Mouse (Mus musculus) left cerebral cortex, adult 11 months (tissue): ENCODE data around the gene Tmem156.

Experiments
- DNase-seq: peaks from one replicate; pipeline ENCODE4 v3.0.0; 2022; ENCODE audit warnings: low spot score

The Tmem156 gene

GRCm38 (mm10) chr5:65046442-65047284 lies 45.3 kb downstream of the Tmem156 start:
- DNase-seq = no peak

- no peak for DNase-seq
Measured at GRCm38 (mm10) chr5:65045642-65046370, 46.1 kb downstream of the Tmem156 start.

- DNase-seq = no peak
Measured at GRCm38 (mm10) chr5:65043407-65043895, 48.5 kb downstream of the Tmem156 start.

- no peak for DNase-seq
Measured at GRCm38 (mm10) chr5:65040463-65040862, 51.5 kb downstream of the Tmem156 start.

GRCm38 (mm10) chr5:65038811-65039571 lies 52.9 kb downstream of the Tmem156 start:
- no peak for DNase-seq

GRCm38 (mm10) chr5:65038305-65038704 lies 53.6 kb downstream of the Tmem156 start:
- no peak for DNase-seq

- DNase-seq = no peak
Measured at GRCm38 (mm10) chr5:65036597-65036996, 55.3 kb downstream of the Tmem156 start.

- DNase-seq = no peak
Measured at GRCm38 (mm10) chr5:65028019-65028418, 63.9 kb downstream of the Tmem156 start.

- no peak for DNase-seq
Measured at GRCm38 (mm10) chr5:65026776-65027175, 65.2 kb downstream of the Tmem156 start.

- DNase-seq = no peak
Measured at GRCm38 (mm10) chr5:65025916-65026315, 66.0 kb downstream of the Tmem156 start.

GRCm38 (mm10) chr5:65024641-65025040 lies 67.3 kb downstream of the Tmem156 start:
- DNase-seq = no peak

- no peak for DNase-seq
Measured at GRCm38 (mm10) chr5:65022006-65022405, 69.9 kb downstream of the Tmem156 start.

GRCm38 (mm10) chr5:65019823-65020222 lies 72.1 kb downstream of the Tmem156 start:
- DNase-seq = no peak

GRCm38 (mm10) chr5:65019109-65019508 lies 72.8 kb downstream of the Tmem156 start:
- DNase-seq = no peak

- DNase-seq = no peak
Measured at GRCm38 (mm10) chr5:65015508-65015907, 76.4 kb downstream of the Tmem156 start.

- DNase-seq = no peak
Measured at GRCm38 (mm10) chr5:65011901-65012573, 79.9 kb downstream of the Tmem156 start.

GRCm38 (mm10) chr5:65006011-65006491 lies 85.9 kb downstream of the Tmem156 start:
- no peak for DNase-seq

- DNase-seq = no peak
Measured at GRCm38 (mm10) chr5:65005251-65005650, 86.7 kb downstream of the Tmem156 start.
